Mouse (Mus musculus): ENCODE results near the gene Ranbp2.
A peak's percentile ranks its signal among the peaks of the same experiment; 100 is the strongest.
"Not testable (repeated sequence)": the region's sequence is repeated elsewhere in the genome, so short reads cannot be mapped to it uniquely, and the experiment has no call there.

Gene Ranbp2

GRCm38 (mm10) chr10:58459896-58460295 is 13.2 kb downstream of the Ranbp2 start:
- Histone ChIP-seq H3K27me3 (ENCODE audit: control insufficient read depth, insufficient read depth, low read length, poor library complexity, severe bottlenecking) (no peaks in the 10 kb centered on the region), H3K36me3 (ENCODE audit: control insufficient read depth, insufficient read depth, low read length, poor library complexity, severe bottlenecking) (peaks cover 12% of the 10 kb centered on the region)
- DNase-seq (ENCODE audit: low read depth, low spot score) = peak; percentile 10

GRCm38 (mm10) chr10:58477086-58477755 is 30.5 kb downstream of the Ranbp2 start:
- Histone ChIP-seq H3K27me3 (ENCODE audit: control insufficient read depth, insufficient read depth, low read length, poor library complexity, severe bottlenecking) (no peaks in the 10 kb centered on the region), H3K36me3 (ENCODE audit: control insufficient read depth, insufficient read depth, low read length, poor library complexity, severe bottlenecking) (peaks cover 9% of the 10 kb centered on the region)
- no peak for DNase-seq (ENCODE audit: low read depth, low spot score)

- Histone ChIP-seq H3K36me3 (ENCODE audit: control insufficient read depth, insufficient read depth, low read length, poor library complexity, severe bottlenecking) (peaks cover 9% of the 10 kb centered on the region), H3K27me3 (ENCODE audit: control insufficient read depth, insufficient read depth, low read length, poor library complexity, severe bottlenecking) (no peaks in the 10 kb centered on the region)
- no peak for DNase-seq (ENCODE audit: low read depth, low spot score)
These were observed 31.4 kb downstream of the Ranbp2 start for GRCm38 (mm10) chr10:58478071-58478578.

GRCm38 (mm10) chr10:58479954-58480490 is 33.3 kb downstream of the Ranbp2 start:
- no peak for DNase-seq (ENCODE audit: low read depth, low spot score)
- Histone ChIP-seq H3K27me3 (ENCODE audit: control insufficient read depth, insufficient read depth, low read length, poor library complexity, severe bottlenecking) (no peaks in the 10 kb centered on the region), H3K36me3 (ENCODE audit: control insufficient read depth, insufficient read depth, low read length, poor library complexity, severe bottlenecking) (peaks cover 11% of the 10 kb centered on the region)

- DNase-seq (ENCODE audit: low read depth, low spot score) = no peak
- peaks cover 13% of the 10 kb centered on the region for H3K36me3 ChIP-seq (ENCODE audit: control insufficient read depth, insufficient read depth, low read length, poor library complexity, severe bottlenecking)
- no peaks in the 10 kb centered on the region for H3K27me3 ChIP-seq (ENCODE audit: control insufficient read depth, insufficient read depth, low read length, poor library complexity, severe bottlenecking)
These were observed 44.3 kb downstream of the Ranbp2 start for GRCm38 (mm10) chr10:58491031-58491430.

GRCm38 (mm10) chr10:58495637-58496036 is 48.9 kb downstream of the Ranbp2 start:
- peak; percentile 6 for DNase-seq (ENCODE audit: low read depth, low spot score)
- Histone ChIP-seq H3K36me3 (ENCODE audit: control insufficient read depth, insufficient read depth, low read length, poor library complexity, severe bottlenecking) (peaks cover 13% of the 10 kb centered on the region), H3K27me3 (ENCODE audit: control insufficient read depth, insufficient read depth, low read length, poor library complexity, severe bottlenecking) (no peaks in the 10 kb centered on the region)

GRCm38 (mm10) chr10:58496732-58497131 is 50.0 kb downstream of the Ranbp2 start:
- no peak for DNase-seq (ENCODE audit: low read depth, low spot score)
- peaks cover 10% of the 10 kb centered on the region; the same call in 1 of the 2 replicates for H3K36me3 ChIP-seq (ENCODE audit: control insufficient read depth, insufficient read depth, low read length, poor library complexity, severe bottlenecking)
- H3K27me3 ChIP-seq (ENCODE audit: control insufficient read depth, insufficient read depth, low read length, poor library complexity, severe bottlenecking) = no peaks in the 10 kb centered on the region

GRCm38 (mm10) chr10:58497320-58498284 is 50.9 kb downstream of the Ranbp2 start, which contains the start of gene Ccdc138:
Gene Ccdc138 (plus strand): TSS chr10:58497948.
- H3K36me3 ChIP-seq (ENCODE audit: control insufficient read depth, insufficient read depth, low read length, poor library complexity, severe bottlenecking) = peaks cover 9% of the 10 kb centered on the region; the same call in 1 of the 2 replicates
- DNase-seq (ENCODE audit: low read depth, low spot score) = peak; percentile 95
- no peaks in the 10 kb centered on the region for H3K27me3 ChIP-seq (ENCODE audit: control insufficient read depth, insufficient read depth, low read length, poor library complexity, severe bottlenecking)

GRCm38 (mm10) chr10:58498516-58498915 is 51.8 kb downstream of the Ranbp2 start:
- DNase-seq (ENCODE audit: low read depth, low spot score) = no peak
- Histone ChIP-seq H3K36me3 (ENCODE audit: control insufficient read depth, insufficient read depth, low read length, poor library complexity, severe bottlenecking) (peaks cover 2% of the 10 kb centered on the region; the same call in 1 of the 2 replicates), H3K27me3 (ENCODE audit: control insufficient read depth, insufficient read depth, low read length, poor library complexity, severe bottlenecking) (no peaks in the 10 kb centered on the region)

GRCm38 (mm10) chr10:58529358-58529757 is 82.6 kb downstream of the Ranbp2 start:
- peak; percentile 10 for DNase-seq (ENCODE audit: low read depth, low spot score)
- Histone ChIP-seq H3K27me3 (ENCODE audit: control insufficient read depth, insufficient read depth, low read length, poor library complexity, severe bottlenecking) (no peaks in the 10 kb centered on the region), H3K36me3 (ENCODE audit: control insufficient read depth, insufficient read depth, low read length, poor library complexity, severe bottlenecking) (no peaks in the 10 kb centered on the region)

- no peak for DNase-seq (ENCODE audit: low read depth, low spot score)
- H3K27me3 ChIP-seq (ENCODE audit: control insufficient read depth, insufficient read depth, low read length, poor library complexity, severe bottlenecking) = no peaks in the 10 kb centered on the region
- H3K36me3 ChIP-seq (ENCODE audit: control insufficient read depth, insufficient read depth, low read length, poor library complexity, severe bottlenecking) = no peaks in the 10 kb centered on the region
These were observed 84.4 kb downstream of the Ranbp2 start for GRCm38 (mm10) chr10:58530896-58531790.

- Histone ChIP-seq H3K27me3 (ENCODE audit: control insufficient read depth, insufficient read depth, low read length, poor library complexity, severe bottlenecking) (no peaks in the 10 kb centered on the region), H3K36me3 (ENCODE audit: control insufficient read depth, insufficient read depth, low read length, poor library complexity, severe bottlenecking) (no peaks in the 10 kb centered on the region)
- DNase-seq (ENCODE audit: low read depth, low spot score) = no peak
These were observed 85.5 kb downstream of the Ranbp2 start for GRCm38 (mm10) chr10:58532177-58532576.

- H3K27me3 ChIP-seq (ENCODE audit: control insufficient read depth, insufficient read depth, low read length, poor library complexity, severe bottlenecking); DNase-seq (ENCODE audit: low read depth, low spot score); H3K36me3 ChIP-seq (ENCODE audit: control insufficient read depth, insufficient read depth, low read length, poor library complexity, severe bottlenecking): not testable (repeated sequence)
These were observed 89.6 kb downstream of the Ranbp2 start for GRCm38 (mm10) chr10:58536276-58536675.

- no peak for DNase-seq (ENCODE audit: low read depth, low spot score)
- Histone ChIP-seq H3K36me3 (ENCODE audit: control insufficient read depth, insufficient read depth, low read length, poor library complexity, severe bottlenecking) (no peaks in the 10 kb centered on the region), H3K27me3 (ENCODE audit: control insufficient read depth, insufficient read depth, low read length, poor library complexity, severe bottlenecking) (no peaks in the 10 kb centered on the region)
These were observed 93.9 kb downstream of the Ranbp2 start for GRCm38 (mm10) chr10:58540613-58541012.

Measured in splenic B cell, adult 2 months (primary cell).